Comparison of ENCODE assay signal across 19 mouse cellular contexts in the genomic region with DNA sequence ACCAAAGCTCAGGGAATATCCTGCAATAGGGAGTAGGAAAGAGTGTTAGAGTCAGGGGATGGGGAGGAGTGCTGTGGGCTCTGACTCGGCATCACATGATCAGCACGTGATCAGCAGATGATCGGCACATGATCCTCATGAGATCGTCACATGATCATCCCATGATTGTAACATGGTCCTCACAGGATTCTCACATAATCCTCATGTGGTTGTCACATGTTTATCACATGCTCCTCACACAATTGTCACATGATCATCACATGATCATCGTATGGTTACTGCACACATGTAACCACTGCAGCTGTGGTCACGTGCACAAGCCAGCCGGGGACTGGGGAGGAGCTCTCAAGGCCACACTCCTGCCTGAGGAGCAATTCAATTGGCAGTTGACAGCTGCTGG.
"Had no signal": no experiment of that assay in that cellular context is flagged by ENCODE, and none has a peak within 500 bp of the region (broad histone marks: within the 10 kb centered on the region; RNA-seq: fewer than 3 reads in every experiment).

No protein-coding gene starts in this region.

- H3K36me3 ChIP-seq: limb, embryonic 12.5 days; liver, embryonic 13.5 days; lung, embryonic 15.5 days had no signal

- DNase-seq: kidney, adult 9 months; kidney, postnatal 36 days; layer of hippocampus, adult 9-11 months; layer of hippocampus, postnatal 36 days; liver; liver, embryonic 13.5 days; liver, postnatal 0 days; lung, postnatal 14 days; right cerebral cortex, postnatal 14 days; thymus, adult 18-20 months; thymus, postnatal 14 days had no signal

- H3K9me3 ChIP-seq: limb, embryonic 12.5 days; liver, embryonic 13.5 days; lung, embryonic 15.5 days; megakaryocyte, embryonic 14.5 days had no signal

- ATAC-seq: liver, postnatal 0 days; midbrain, embryonic 16.5 days had no signal

- H3K4me3 ChIP-seq: limb, embryonic 12.5 days; liver, embryonic 13.5 days; lung, embryonic 15.5 days; megakaryocyte, embryonic 14.5 days had no signal

- H3K9ac ChIP-seq: limb, embryonic 12.5 days; liver, embryonic 13.5 days; liver, postnatal 0 days; lung, embryonic 15.5 days had no signal

- H3K27ac ChIP-seq: kidney, postnatal 0 days; limb, embryonic 12.5 days; liver, embryonic 13.5 days; lung, embryonic 15.5 days; macrophage; stomach, postnatal 0 days had no signal

- H3K4me2 ChIP-seq: limb, embryonic 12.5 days; liver, embryonic 13.5 days; lung, embryonic 15.5 days; midbrain, embryonic 11.5 days had no signal

- H3K4me1 ChIP-seq: liver, embryonic 13.5 days had no signal

- H3K27me3 ChIP-seq: limb, embryonic 12.5 days; liver, embryonic 13.5 days; lung, embryonic 15.5 days had no signal
